Mouse (Mus musculus): ENCODE data around the gene Rabl2. TPM values are rescaled to one million over a fixed set of nuclear protein-coding genes. Genes with fewer than 3 reads are reported as not detected.

Rabl2 gene
- polyA plus RNA-seq, 1 experiment, result 3.1 TPM

- WGBS, result 84% methylated on average over 10 of the region's 10 CpGs
- TF ChIP-seq CTCF (IDR thresholded peaks at IDR 0.05; ENCODE audit: extremely low read depth, insufficient read length, insufficient replicate concordance, low read depth, low read length), result no peak
- TF ChIP-seq POLR2A (IDR thresholded peaks at IDR 0.05; ENCODE audit: low read depth, low read length), result no peak
- no peaks in the 10 kb centered on the region for H3K36me3 ChIP-seq (ENCODE audit: control insufficient read depth, insufficient read depth, low read length)
- no peak overlapping the region for H3K27ac ChIP-seq (ENCODE audit: insufficient read depth, low read depth, low read length)
- H3K27me3 ChIP-seq (ENCODE audit: control insufficient read depth, insufficient read depth, low read length), result no peaks in the 10 kb centered on the region
- no peak overlapping the region for H3K4me3 ChIP-seq (ENCODE audit: low read depth, low read length)
- peaks cover 4% of the 10 kb centered on the region; the same call in 1 of the 2 replicates for H3K4me1 ChIP-seq (ENCODE audit: control insufficient read depth, insufficient read depth, insufficient read length, low read length)
Observed at GRCm38 (mm10) chr15:89533843-89534207, 57.9 kb downstream of the Rabl2 start.

GRCm38 (mm10) chr15:89532924-89533842, 58.5 kb downstream of the Rabl2 start:
- no peak overlapping the region for H3K4me3 ChIP-seq (ENCODE audit: low read depth, low read length)
- 82% methylated on average over 23 of the region's 23 CpGs for WGBS
- no peaks in the 10 kb centered on the region for H3K36me3 ChIP-seq (ENCODE audit: control insufficient read depth, insufficient read depth, low read length)
- H3K4me1 ChIP-seq (ENCODE audit: control insufficient read depth, insufficient read depth, insufficient read length, low read length), result peaks cover 4% of the 10 kb centered on the region; the same call in 1 of the 2 replicates
- H3K27me3 ChIP-seq (ENCODE audit: control insufficient read depth, insufficient read depth, low read length), result no peaks in the 10 kb centered on the region
- no peak overlapping the region for H3K27ac ChIP-seq (ENCODE audit: insufficient read depth, low read depth, low read length)
- TF ChIP-seq CTCF (IDR thresholded peaks at IDR 0.05; ENCODE audit: extremely low read depth, insufficient read length, insufficient replicate concordance, low read depth, low read length) (no peak), POLR2A (IDR thresholded peaks at IDR 0.05; ENCODE audit: low read depth, low read length) (no peak)

Other genes with a start within 250 kb of the Rabl2 start
- 22.8 and 33.3 TPM in 2 replicates for gene Lmf2, start 236.3 kb downstream of the Rabl2 start, polyA plus RNA-seq (2012; rRNA removed)
- gene Ncaph2, start 236.2 kb downstream of the Rabl2 start, polyA plus RNA-seq (2012; rRNA removed), result 56.8 and 149 TPM in 2 replicates
- 239 and 317 TPM in 2 replicates for gene Sco2, start 218.1 kb downstream of the Rabl2 start, polyA plus RNA-seq (2012; rRNA removed)
- 114 and 152 TPM in 2 replicates for gene Tymp, start 214.9 kb downstream of the Rabl2 start, polyA plus RNA-seq (2012; rRNA removed)
- gene Odf3b, start 212.6 kb downstream of the Rabl2 start, polyA plus RNA-seq (2012; rRNA removed), result 46.1 and 142 TPM in 2 replicates
- 1.1 and 1.4 TPM in 2 replicates for gene Klhdc7b, start 207.0 kb downstream of the Rabl2 start, polyA plus RNA-seq (2012; rRNA removed)
- gene Syce3, start 181.4 kb downstream of the Rabl2 start, polyA plus RNA-seq (2012; rRNA removed), result 0.60 and 0.93 TPM in 2 replicates
- 1.4 and 3.4 TPM in 2 replicates for gene Cpt1b, start 166.1 kb downstream of the Rabl2 start, polyA plus RNA-seq (2012; rRNA removed)
- gene C730034F03Rik, start 162.3 kb downstream of the Rabl2 start, polyA plus RNA-seq (2012; rRNA removed), result 0.17 and 0.76 TPM in 2 replicates
- gene Gm44502, start 162.2 kb downstream of the Rabl2 start, polyA plus RNA-seq (2012; rRNA removed), result 3.0 and 5.0 TPM in 2 replicates
- gene Chkb, start 162.0 kb downstream of the Rabl2 start, polyA plus RNA-seq (2012; rRNA removed), result 45.6 and 104 TPM in 2 replicates
- 0.53 and 0.65 TPM in 2 replicates for gene Mapk8ip2, start 138.0 kb downstream of the Rabl2 start, polyA plus RNA-seq (2012; rRNA removed)
- gene Arsa, start 114.5 kb downstream of the Rabl2 start, polyA plus RNA-seq (2012; rRNA removed), result 15.6 and 30.4 TPM in 2 replicates
- 6.4 and 10.2 TPM in 2 replicates for gene Shank3, start 92.3 kb downstream of the Rabl2 start, polyA plus RNA-seq (2012; rRNA removed)
- gene Acr, start 23.6 kb downstream of the Rabl2 start, polyA plus RNA-seq (2012; rRNA removed), result 0.19 and 0.56 TPM in 2 replicates
- gene Syt10, start 249.9 kb upstream of the Rabl2 start, polyA plus RNA-seq (2012; rRNA removed), result not detected in 2 replicates